Mouse (Mus musculus) forebrain, embryonic 14.5 days (tissue): ENCODE measurements at regions not wholly inside any gene's neighbourhood (a gene's known extent, or its start where the extent isn't known, plus 50 kb on each side); places are given as distances from the start of the nearest gene placed in this dataset.

Experiments
- ATAC-seq: fragments of 200-750 bp; cut with Nextera tagmentation; 2 replicates; pipeline ENCODE4 v1.8.0; 2017; ENCODE audit warnings: mild to moderate bottlenecking, moderate library complexity
- DNase-seq: peaks from one replicate; pipeline ENCODE4 v3.0.0-alpha.2; 2015; ENCODE audit warnings: low spot score
- H3K27ac ChIP-seq: fragments of 300-500 bp; sonication (generic); 2 replicates; pipeline ENCODE4 v1.5.1; 2014; ENCODE audit warnings: low read depth, mild to moderate bottlenecking, control low read depth, low read length, moderate library complexity
- H3K27me3 ChIP-seq: fragments of 300-500 bp; sonication (generic); replicated peaks from 2 replicates; pipeline ENCODE4 v1.6.1; 2014; ENCODE audit warnings: low read length, control low read depth, mixed read lengths; ENCODE audit not compliant: control insufficient read depth, insufficient read depth
- H3K36me3 ChIP-seq: fragments of 300-500 bp; sonication (generic); 2 replicates; pipeline ENCODE4 v1.6.1; 2014; ENCODE audit warnings: low read length, control low read depth; ENCODE audit not compliant: control insufficient read depth, insufficient read depth
- H3K4me1 ChIP-seq: fragments of 300-500 bp; sonication (generic); 2 replicates; pipeline ENCODE4 v1.6.1; 2014; ENCODE audit warnings: antibody characterized with exemption, low read length, control low read depth; ENCODE audit not compliant: control insufficient read depth, insufficient read depth
- H3K4me2 ChIP-seq: fragments of 300-500 bp; sonication (generic); 2 replicates; pipeline ENCODE4 v1.6.1; 2014; ENCODE audit warnings: mild to moderate bottlenecking, control low read depth, low read length
- H3K4me3 ChIP-seq: fragments of 300-500 bp; sonication (generic); 2 replicates; pipeline ENCODE4 v1.5.1; 2014; ENCODE audit warnings: low read depth, low read length, control low read depth
- H3K9ac ChIP-seq: fragments of 300-500 bp; sonication (generic); 2 replicates; pipeline ENCODE4 v1.6.1; 2014; ENCODE audit warnings: mild to moderate bottlenecking, low read length, control low read depth, moderate library complexity
- H3K9me3 ChIP-seq: fragments of 300-500 bp; sonication (generic); replicated peaks from 2 replicates; pipeline ENCODE4 v1.6.1; 2016; ENCODE audit warnings: low read length, control low read depth, mixed read lengths; ENCODE audit not compliant: control insufficient read depth
- WGBS: fragments of 180-500 bp; shearing (Covaris S2); extraction: QIAGEN DNeasy Blood & Tissue Kit; methylation state at CpG from one replicate; pipeline ENCODE4 v1.1.7; 2014; 5-methylcytosine and 5-hydroxymethylcytosine counted together

- H3K27ac ChIP-seq, result no peak overlapping the region
- no peaks in the 10 kb centered on the region for H3K36me3 ChIP-seq
- WGBS, result 87% methylated on average over 3 of the region's 3 CpGs
- no peak for DNase-seq
- ATAC-seq, result no peak
- H3K4me1 ChIP-seq, result no peaks in the 10 kb centered on the region
- no peak overlapping the region for H3K9ac ChIP-seq
- no peak overlapping the region for H3K4me2 ChIP-seq
- H3K9me3 ChIP-seq, result no peaks in the 10 kb centered on the region
- no peaks in the 10 kb centered on the region for H3K27me3 ChIP-seq
- H3K4me3 ChIP-seq, result no peak overlapping the region
Measured at GRCm38 (mm10) chr5:46674810-46675502, 817.5 kb upstream of the Lcorl start.

- no peak overlapping the region for H3K9ac ChIP-seq
- no peak for ATAC-seq
- no peaks in the 10 kb centered on the region for H3K27me3 ChIP-seq
- H3K27ac ChIP-seq, result no peak overlapping the region
- H3K4me3 ChIP-seq, result no peak overlapping the region
- 94% methylated on average over 1 of the region's 1 CpGs for WGBS
- H3K36me3 ChIP-seq, result no peaks in the 10 kb centered on the region
- no peak overlapping the region for H3K4me2 ChIP-seq
- H3K9me3 ChIP-seq, result no peaks in the 10 kb centered on the region
- no peak for DNase-seq
- no peaks in the 10 kb centered on the region for H3K4me1 ChIP-seq
Measured at GRCm38 (mm10) chr5:46673413-46673812, 816.0 kb upstream of the Lcorl start.

- 69% methylated on average over 2 of the region's 2 CpGs for WGBS
- Histone ChIP-seq H3K4me1 (no peaks in the 10 kb centered on the region), H3K27me3 (no peaks in the 10 kb centered on the region), H3K4me3 (no peak overlapping the region), H3K9ac (no peak overlapping the region), H3K9me3 (no peaks in the 10 kb centered on the region), H3K4me2 (no peak overlapping the region), H3K27ac (no peak overlapping the region), H3K36me3 (no peaks in the 10 kb centered on the region)
- no peak for ATAC-seq
- no peak for DNase-seq
Measured at GRCm38 (mm10) chr5:46670484-46670883, 813.1 kb upstream of the Lcorl start.

DNA sequence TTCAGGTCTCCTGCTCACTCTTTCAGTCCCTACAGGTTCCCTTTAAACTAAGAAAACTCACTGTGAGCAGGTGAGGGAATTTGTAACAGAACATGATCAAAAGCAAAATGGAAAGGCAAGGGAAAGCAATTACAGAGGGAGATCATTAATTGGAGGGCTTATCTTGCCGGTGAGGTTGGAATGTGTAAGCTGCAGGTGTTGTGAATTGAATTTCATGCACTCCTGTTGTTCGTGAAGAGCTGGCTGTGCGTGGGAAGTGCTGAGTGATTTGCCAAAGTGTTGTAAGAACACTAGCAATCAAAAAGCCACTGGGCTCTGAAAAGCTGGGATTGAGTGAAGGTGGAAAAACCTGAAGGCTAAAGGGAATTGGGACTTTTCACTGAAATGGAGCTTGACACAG, 808.8 kb upstream of the Lcorl start:
- ATAC-seq, result no peak

GRCm38 (mm10) chr5:46657065-46657464, 799.6 kb upstream of the Lcorl start:
- ATAC-seq (no peak), DNase-seq (no peak)
- Histone ChIP-seq H3K4me3 (no peak overlapping the region), H3K9me3 (no peaks in the 10 kb centered on the region), H3K9ac (no peak overlapping the region), H3K36me3 (no peaks in the 10 kb centered on the region), H3K27ac (no peak overlapping the region), H3K4me2 (no peak overlapping the region), H3K27me3 (no peaks in the 10 kb centered on the region), H3K4me1 (no peaks in the 10 kb centered on the region)

More for the DNA sequence above, 808.8 kb upstream of the Lcorl start:
- no peak overlapping the region for H3K9ac ChIP-seq
- WGBS, result 6% methylated on average over 3 of the region's 3 CpGs
- no peaks in the 10 kb centered on the region for H3K9me3 ChIP-seq
- H3K27me3 ChIP-seq, result no peaks in the 10 kb centered on the region
- H3K4me1 ChIP-seq, result no peaks in the 10 kb centered on the region
- H3K4me2 ChIP-seq, result no peak overlapping the region
- DNase-seq, result no peak
- H3K36me3 ChIP-seq, result no peaks in the 10 kb centered on the region
- no peak overlapping the region for H3K27ac ChIP-seq
- H3K4me3 ChIP-seq, result no peak overlapping the region

DNA sequence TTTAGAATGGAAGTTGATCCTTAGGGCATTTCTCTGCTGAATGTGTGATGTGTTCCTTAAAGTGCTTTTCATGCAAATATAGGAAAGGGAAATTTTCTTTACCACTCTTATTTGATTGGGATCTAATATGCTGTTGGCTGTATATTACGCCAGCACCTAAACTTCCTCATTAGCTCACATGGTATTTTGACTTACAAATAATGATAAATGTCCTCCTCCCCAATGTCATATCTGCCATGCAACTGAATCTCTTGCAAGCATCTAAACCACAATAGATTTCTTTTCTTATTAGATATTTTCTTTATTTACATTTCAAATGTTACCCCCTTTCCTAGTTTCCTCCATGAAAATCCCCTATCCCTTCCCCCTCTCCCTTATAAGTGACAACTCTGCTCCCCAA, 796.8 kb upstream of the Lcorl start:
- H3K4me1 ChIP-seq, result no peaks in the 10 kb centered on the region
- WGBS, result 92% methylated on average over 1 of the region's 1 CpGs
- no peak for DNase-seq

DNA sequence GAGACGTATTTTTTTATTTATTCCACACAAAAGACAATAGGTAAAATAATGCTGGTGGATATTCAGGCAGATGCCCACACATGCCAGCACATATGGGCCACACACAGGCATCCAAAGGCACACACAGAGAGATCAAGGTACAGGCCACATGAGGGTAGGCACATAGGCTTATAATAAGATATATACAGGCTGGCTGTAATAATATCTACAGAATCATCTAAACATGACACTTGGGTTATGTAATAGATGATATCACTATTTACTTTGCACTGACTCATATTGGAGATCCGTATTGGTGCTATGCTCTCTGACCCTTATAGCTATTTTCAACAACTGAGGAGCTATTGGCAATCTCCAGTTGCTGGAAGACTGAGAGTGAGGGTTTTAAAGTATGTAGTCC, 785.6 kb upstream of the Lcorl start:
- 78% methylated on average over 2 of the region's 2 CpGs for WGBS
- Histone ChIP-seq H3K4me2 (no peak overlapping the region), H3K27me3 (no peaks in the 10 kb centered on the region), H3K4me3 (no peak overlapping the region), H3K9me3 (no peaks in the 10 kb centered on the region), H3K9ac (no peak overlapping the region), H3K4me1 (no peaks in the 10 kb centered on the region), H3K27ac (no peak overlapping the region), H3K36me3 (no peaks in the 10 kb centered on the region)
- DNase-seq, result no peak
- ATAC-seq, result no peak

More for the DNA sequence above, 796.8 kb upstream of the Lcorl start:
- no peak overlapping the region for H3K4me2 ChIP-seq
- H3K27ac ChIP-seq, result no peak overlapping the region
- H3K9me3 ChIP-seq, result no peaks in the 10 kb centered on the region
- H3K36me3 ChIP-seq, result no peaks in the 10 kb centered on the region
- no peak overlapping the region for H3K9ac ChIP-seq
- no peaks in the 10 kb centered on the region for H3K27me3 ChIP-seq
- no peak overlapping the region for H3K4me3 ChIP-seq
- ATAC-seq, result no peak

GRCm38 (mm10) chr5:46635116-46635668, 777.8 kb upstream of the Lcorl start:
- no peaks in the 10 kb centered on the region for H3K27me3 ChIP-seq
- H3K4me2 ChIP-seq, result no peak overlapping the region
- H3K36me3 ChIP-seq, result no peaks in the 10 kb centered on the region
- H3K4me1 ChIP-seq, result no peaks in the 10 kb centered on the region
- no peak overlapping the region for H3K4me3 ChIP-seq
- DNase-seq (no peak), ATAC-seq (no peak)
- no peak overlapping the region for H3K27ac ChIP-seq
- no peak overlapping the region for H3K9ac ChIP-seq
- H3K9me3 ChIP-seq, result no peaks in the 10 kb centered on the region
